Mouse (Mus musculus): ENCODE results near the gene Lama2.

Lama2 gene

GRCm38 (mm10) chr10:27619658-27620057, at the start of gene Lama2:
Gene Lama2, minus strand, starts transcription at chr10:27619758.
- DNase-seq = no peak

DNA sequence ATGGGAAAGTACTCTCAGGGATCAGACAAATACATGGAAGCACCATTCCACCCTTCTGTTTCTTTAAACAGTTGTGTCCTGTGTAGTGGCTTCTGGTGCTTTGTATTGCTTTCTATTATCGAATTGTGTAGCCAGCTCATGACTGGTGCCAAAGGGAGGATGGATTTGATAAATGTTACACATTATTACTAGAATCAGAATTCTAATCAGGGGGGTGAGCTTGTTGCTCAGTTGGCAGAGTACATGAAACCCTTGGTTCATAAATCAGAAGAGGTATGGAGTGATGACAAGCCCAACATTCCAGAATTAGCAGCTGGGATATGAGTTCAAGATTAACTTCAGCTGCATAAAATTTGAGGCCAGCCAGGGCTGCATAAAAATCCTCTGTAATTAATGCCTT, 44.8 kb upstream of the Lama2 start:
- DNase-seq = no peak

DNA sequence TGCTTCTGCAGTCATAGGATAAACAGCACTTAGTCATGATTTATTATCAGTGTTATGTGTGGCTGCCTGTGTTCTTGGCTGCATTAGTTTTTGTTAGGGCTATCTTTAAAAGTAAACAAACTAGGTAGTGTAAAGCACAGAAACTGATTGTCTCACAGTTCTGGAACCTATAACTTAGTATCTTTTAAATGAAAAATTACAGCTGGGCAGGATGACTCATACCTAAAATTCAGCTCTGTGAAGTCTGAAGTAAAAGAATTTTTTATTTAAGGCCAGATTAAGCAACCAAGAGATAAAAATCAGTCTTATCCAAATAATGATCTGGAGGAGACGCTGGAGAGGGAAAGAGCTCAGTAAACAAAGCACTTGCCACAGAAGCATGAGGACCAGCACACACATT, 43.8 kb upstream of the Lama2 start:
- no peak for DNase-seq

- no peak for DNase-seq
Observed at GRCm38 (mm10) chr10:27654164-27654563, 34.6 kb upstream of the Lama2 start.

DNA sequence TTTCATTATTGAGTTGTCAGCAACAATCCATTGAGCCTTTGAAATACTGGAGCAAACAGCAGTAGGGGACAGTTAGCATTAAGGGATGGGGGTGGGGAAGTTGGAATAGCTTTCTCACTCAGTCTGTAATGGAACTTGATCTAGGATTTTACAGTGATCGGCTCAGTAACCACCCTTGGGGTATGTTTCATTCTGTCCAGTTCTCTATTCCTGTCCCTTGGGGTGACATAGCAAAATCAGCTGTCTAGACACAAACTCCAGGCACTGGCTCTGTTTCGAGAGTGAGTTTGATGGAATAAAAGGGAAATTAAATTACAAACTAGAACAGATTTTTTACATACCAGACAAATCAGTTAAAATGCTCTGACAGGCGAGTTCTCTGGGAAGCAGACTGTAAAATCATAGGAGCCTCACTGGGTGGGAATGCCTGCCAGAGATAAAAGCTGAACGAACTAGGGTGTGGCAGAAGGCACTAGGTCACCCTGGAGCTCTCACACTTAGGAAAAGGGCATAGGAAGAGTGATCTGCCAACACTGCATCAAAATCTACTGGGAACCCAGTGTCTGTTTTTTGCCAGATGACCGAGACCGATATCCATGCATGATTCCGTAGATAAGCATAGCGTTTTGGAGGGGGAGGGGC, 33.3 kb upstream of the Lama2 start:
- DNase-seq = no peak

GRCm38 (mm10) chr10:27635721-27636120, 16.2 kb upstream of the Lama2 start:
- no peak for DNase-seq

- no peak for DNase-seq
Observed at GRCm38 (mm10) chr10:27631002-27631401, 11.4 kb upstream of the Lama2 start.

GRCm38 (mm10) chr10:27621697-27622449, 2.3 kb upstream of the Lama2 start:
- no peak for DNase-seq

DNA sequence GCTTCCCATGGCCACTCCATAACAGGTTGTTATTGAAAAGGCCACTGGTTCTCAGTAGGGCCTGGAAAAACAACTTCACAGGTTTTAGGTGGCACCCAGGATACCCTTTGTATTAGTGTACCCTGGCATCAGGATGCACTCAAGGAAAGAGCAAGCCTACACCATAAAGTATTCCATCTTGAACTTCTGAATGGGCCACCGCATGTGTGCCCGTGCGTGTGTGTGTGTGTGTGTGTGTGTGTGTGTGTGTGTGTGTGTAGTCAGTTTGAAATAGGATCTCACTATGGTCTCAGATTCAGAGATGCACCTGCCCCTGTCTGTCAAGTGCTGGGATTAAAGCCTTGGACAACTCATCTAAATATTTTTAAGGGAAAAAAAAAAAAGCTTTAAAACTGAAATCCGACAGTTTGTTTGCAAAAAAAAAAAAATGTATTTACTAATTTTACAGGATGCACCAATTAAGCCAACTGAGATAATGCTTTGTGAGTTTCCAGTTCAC, 2.0 kb downstream of the Lama2 start:
- DNase-seq = no peak

DNA sequence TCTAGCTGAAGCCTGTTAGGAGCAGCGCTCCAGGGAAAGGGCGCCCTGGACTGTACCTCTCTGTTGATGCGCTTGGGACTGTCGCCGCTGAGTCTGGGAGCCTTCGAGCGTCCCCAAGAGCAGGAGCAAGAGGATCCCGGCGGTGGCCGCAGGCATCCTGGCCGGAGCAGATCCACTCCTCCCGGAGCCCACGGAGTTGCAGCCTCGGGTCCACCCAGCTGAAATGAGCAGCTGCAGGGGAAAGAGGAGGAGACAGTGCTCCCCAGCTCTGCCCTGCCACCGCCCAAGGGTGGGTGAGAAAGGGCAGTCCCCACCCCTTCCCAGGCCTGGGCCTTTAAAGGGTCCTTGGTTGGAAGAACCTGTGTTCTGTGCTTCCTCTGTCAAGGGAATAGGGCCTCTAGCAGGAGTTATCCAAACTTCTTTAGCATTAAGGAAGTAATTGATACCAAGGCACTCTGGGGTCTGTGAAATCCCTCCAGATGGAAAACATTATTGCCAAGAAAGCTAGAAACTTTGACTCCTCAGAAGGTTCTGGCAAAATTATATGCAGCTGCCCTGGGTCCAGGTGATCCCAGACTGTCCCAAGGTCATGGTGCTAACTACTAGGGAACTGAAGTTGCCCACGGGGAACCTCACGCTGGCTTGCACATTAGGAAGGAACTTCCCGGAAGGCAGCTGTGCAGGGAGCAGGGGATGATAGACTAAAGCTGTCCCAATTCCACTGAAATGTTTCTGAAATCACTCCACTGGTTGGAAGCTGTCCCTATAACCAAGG, 2.7 kb downstream of the Lama2 start:
- DNase-seq = no peak

GRCm38 (mm10) chr10:27595675-27596074, 23.9 kb downstream of the Lama2 start:
- no peak for DNase-seq

DNA sequence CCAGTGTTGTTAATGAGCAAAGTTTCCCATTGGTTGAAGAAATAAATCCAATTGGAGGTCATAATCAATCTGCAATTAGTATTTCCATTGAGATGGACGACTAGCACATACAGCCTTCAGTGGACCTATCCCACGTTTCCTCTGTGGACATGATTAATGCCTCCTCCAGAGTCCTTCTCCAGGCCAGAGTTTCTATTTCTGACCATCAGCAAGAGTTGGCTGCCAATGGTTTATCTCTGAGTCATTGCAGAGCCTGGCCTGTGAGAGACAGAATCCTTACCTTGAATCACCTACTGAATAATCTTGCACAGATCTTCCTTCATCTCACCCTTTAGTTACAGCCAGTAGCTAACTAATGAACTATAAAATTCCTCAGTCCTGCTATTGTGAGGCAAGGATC, 86.3 kb downstream of the Lama2 start:
- no peak for DNase-seq

DNA sequence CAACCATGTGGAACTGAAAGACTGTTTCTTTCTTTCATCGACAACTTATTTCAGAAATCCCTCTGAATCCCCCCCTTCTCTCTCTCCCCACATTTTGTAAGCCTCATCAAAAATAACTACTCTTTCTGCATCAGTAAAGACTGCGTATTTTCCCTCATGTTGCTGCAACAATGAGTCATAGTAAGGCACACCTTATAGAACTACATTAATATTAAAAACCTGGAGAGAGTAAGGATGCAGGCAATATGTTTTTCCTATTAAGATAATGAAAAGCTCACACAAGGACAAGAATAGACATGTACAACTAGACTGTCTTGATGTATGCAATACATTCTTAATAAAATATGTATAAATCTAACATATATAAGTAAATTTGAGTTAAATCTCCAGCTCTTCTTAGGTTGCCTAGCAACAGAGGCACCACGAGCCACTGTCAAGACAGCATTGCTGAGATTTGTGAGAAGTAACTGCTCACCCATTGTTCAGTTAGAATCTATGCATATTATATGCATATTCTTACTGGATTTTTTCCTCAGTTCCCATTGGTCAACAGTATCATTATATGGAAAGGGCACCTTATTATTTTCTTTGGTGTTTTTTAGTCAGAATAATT, 110.6 kb downstream of the Lama2 start:
- DNase-seq = no peak

DNA sequence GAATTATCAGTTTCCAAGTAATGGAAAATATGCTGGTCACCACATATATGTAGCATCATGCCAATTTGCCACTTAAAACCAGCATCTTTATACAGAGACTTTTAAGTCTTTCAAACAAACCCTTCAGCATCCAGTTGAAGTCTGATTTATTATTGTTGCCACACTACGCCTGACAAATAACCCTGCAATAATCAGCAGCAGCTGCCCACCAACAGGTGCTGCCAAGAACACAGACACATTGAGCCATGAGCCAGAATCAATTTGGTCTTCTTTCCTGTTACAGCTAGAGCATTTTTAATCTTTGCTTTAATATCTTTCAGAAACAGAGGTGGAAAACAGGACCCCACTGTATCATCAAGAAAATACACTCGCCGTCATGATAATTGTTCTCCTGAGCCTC, 118.7 kb downstream of the Lama2 start:
- no peak for DNase-seq

- DNase-seq = no peak
Observed at GRCm38 (mm10) chr10:27488452-27488851, 131.1 kb downstream of the Lama2 start.

GRCm38 (mm10) chr10:27484041-27484440, 135.5 kb downstream of the Lama2 start:
- DNase-seq = no peak

- no peak for DNase-seq
Observed at GRCm38 (mm10) chr10:27475540-27475939, 144.0 kb downstream of the Lama2 start.

DNA sequence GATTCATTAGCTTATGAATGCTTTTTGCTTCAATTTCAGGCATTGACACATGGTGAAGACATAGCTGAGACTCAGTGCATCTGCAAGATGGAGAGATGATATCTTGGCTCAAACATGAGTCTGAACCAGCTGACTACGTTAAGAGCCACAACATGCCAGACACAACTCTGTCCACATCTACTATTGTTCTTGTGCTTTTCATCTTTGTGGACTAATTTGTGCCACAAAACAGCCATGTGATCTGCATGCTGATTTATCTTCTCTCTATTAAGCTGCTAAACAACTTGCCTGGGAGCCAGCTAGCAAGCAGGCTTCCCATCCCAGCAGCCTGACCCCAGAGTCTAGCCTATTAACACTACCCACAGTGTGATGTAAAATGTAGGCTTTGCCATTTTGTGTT, 151.3 kb downstream of the Lama2 start:
- DNase-seq = no peak

- DNase-seq = no peak
Observed at GRCm38 (mm10) chr10:27413583-27414465, 205.7 kb downstream of the Lama2 start.

DNA sequence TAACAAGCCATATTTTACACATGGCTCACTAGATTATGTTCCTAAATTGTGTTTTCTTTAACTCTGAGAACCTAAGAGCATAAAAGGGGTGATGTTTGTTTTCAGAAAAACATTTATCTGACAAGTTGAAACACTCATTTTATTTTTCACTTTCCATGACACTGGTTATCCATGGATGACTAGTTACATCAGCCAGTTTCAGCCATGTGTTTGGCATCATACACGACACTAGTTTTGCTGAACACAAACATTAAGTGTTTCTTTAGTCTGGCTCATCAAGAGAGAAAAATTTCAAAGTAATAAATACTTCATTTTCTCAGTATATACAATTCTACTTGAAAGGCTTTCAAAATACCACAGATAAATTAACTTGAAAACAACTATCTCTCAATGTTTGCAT, 228.8 kb downstream of the Lama2 start:
- no peak for DNase-seq

DNA sequence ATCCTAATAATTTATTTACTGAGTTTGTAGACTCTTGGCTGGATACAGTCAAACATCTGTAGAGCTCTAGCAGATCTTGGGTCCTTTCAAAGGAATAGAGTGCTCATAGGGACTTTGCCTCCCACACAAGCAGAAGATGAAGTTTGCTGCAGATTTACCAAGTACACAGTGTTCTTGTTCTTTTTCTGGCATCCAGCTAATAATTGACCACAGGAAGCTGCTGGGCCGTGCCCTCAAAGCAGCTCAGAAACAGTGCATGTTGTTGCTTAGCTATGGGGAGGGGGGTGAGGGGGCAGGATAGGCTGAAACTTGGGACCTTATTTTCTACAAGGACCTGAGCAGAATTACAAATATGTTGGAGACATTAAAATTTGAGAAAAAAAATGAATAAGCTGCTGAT, 232.0 kb downstream of the Lama2 start:
- peak; percentile 15 for DNase-seq

DNA sequence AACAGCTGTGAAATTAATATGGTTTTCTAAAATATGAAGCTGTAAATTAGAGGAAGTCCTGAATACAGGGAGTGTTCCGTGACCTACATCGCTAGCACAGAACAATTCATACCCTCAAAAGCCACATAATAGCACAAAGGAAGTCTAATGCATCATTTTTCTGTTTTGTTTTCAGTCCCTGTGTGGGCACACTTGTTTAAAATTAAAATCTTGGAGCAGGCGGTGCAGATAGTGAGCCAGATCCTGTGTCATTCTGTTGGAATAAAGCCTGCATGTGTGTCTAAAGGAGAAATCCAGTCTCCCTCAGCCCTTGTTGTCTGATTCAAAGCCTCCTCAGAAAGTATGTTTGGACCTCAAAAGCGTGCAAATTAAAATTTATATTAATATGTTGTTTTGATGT, 234.9 kb downstream of the Lama2 start:
- DNase-seq = no peak

All from cerebellum, adult 9-10 months (tissue).